Mouse (Mus musculus) embryo, embryonic 11 days (tissue): Measurements from ENCODE around the gene Lbhd2.

Experiments used
- DNase-seq: peaks from one replicate; pipeline ENCODE4 v3.0.0-alpha.2; 2015

The Lbhd2 gene

DNA sequence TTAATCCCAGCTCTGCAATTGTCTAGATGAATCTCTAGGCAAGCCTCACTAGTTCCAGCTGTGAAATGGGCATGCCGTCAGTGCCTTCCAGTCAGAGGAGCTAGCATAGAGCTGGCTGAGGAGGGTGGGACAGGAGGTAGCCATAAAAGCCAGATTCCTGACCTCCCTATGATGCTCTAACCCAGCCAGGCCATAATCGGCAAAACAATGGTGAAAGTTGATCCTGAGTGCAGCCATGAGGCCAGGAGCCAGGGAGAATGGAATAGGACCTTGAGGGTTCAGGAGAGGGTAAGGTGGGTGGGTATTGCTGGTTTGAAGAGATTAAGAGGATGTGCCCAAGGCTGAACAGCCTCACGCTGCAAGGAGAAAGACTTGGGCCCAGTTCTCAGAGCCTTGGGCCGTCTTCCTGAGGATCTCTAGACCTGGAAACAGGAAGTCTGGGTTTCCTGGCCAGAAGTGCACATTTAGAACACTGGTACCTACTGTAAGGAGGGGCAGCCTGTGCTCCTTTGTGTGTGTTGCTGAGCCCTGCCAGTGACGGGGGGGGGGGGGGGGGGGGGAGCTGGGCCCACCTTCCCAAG, 26.2 kb downstream of the Lbhd2 start:
- DNase-seq = no peak

DNA sequence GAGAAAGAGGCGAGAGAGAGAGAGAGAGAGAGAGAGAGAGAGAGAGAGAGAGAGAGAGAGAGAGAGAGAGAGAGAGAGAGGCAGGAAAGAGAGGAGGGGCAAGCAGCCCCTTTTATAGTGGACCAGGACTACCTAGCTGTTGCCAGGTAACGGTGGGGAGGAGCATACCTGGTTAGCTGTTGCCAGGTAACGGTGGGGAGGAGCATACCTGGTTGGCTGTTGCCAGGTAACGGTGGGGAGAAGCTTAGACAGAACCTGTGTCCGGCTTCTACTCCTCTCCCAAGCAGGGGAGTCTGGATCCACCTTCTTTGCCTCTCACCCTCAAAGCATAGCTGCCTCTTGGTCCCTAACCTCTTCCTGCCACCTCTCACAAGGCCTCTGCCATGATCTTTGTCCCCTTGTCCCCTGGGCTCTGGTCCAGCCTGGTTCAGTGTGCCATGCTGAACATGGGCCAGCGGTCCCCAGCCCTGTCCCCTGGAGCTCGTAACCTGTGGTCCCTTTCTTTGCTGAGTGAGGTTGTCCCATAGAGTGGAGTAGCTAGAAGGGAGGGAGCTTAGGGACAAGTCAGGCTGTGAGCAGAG, 27.6 kb downstream of the Lbhd2 start:
- no peak for DNase-seq

GRCm38 (mm10) chr12:111434745-111435327, 28.2 kb downstream of the Lbhd2 start:
- no peak for DNase-seq

GRCm38 (mm10) chr12:111436170-111436569, 29.6 kb downstream of the Lbhd2 start:
- DNase-seq = no peak

- no peak for DNase-seq
Observed at GRCm38 (mm10) chr12:111436640-111437039, 30.0 kb downstream of the Lbhd2 start.

- DNase-seq = no peak
Observed at GRCm38 (mm10) chr12:111437222-111437900, 30.8 kb downstream of the Lbhd2 start.

DNA sequence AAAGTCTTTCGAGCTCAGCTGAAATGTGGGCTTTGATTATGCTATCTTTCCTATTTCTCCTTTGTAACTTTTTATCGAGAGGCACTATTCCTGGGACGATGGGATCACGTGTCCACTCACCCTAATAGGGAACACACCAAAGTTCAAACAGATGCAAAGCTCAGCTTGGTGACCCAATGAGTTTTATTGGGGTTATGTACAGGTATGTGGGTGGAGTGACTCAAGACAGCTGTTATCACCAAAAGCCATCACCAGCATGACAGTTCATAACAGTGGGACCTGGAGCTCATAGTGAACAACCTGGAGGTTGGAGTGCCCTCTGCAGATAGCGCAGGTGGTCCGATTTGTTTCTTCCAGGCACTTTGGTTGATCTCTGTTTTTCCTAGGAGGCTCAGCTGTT, 32.2 kb downstream of the Lbhd2 start:
- DNase-seq = no peak

DNA sequence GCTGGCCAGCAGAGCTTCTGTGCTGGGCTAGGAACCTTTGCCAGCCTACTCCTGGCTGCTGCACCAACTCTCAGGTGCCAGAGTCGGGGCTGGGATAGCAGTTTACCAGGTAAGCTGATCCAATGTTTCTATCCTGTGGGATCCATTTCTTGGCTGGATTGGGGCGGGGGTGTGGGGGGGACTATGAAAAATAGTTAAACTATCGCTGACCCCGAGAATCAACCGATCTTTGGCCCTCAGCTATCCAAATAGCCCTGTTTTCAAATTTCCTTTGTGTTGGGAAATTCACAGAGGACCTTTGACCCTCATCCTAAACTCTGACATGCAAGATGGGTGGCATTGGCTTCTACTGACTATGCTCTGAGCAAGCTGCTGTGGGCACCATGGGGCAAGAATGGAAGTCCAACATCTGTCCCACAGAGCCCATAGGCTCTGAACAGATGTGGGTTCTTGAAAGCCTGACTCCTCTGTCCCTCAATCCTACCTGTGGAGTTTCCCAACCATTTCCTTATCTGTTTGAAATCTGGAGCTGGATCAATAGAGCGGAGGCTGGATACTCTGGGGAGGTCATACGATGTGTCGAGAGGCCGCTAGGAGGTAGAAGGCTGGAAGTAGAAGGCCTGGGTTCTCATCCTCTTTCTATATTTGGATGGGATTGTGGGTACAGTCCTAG, 34.2 kb downstream of the Lbhd2 start:
- no peak for DNase-seq

DNA sequence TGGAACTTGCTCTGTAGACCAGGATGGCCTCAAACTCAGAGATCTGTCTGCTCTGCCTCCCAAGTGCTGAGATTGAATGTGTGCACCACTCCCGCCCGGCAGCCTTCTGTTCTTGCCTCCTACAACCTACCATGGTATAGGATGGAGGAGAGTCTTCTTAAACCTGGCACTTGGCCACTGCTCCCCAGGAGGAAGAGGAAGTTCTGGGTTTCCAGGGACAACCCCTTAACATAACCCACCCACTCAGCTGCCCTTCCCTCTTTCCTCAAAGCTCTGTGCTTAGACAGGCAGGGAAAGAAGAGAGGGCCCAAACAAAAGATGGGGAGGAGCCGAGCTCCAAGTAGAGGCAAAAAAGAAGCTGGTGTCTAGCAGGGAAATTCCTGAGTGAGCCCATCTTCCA, 34.9 kb downstream of the Lbhd2 start:
- no peak for DNase-seq

DNA sequence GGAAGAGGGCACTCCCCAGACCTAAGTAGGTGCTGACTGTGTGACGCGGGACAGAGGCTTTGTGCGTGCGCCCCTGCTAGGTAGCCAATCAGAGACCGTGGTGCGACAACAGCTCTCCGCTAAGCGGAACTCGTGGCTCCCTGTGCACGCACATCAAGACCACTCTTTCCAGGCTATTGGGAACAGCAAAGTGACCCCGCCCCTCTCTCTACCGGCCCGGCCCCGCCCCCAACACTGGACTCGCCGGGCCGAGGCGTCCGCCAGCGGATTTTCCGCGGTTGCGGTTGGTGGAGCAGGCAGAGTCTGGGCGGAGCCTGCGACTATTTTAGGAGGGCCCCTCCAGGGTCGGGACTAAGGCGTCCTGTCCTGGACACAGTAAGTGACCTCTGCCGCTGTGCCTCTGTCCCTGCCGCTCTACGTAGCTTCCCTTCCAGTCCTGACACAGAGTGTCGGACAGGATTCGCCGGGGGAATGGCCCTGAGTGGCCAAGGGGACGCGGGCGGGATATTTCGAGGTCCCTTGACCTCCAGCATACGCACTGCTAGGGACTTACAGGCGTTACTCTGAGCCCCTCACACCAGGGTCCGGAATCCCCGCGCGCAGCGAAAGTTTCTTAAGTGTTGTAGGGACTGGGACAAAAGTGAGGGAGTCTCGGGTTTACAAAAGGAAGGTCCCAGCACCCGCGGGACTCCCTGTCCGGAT, 35.9 kb downstream of the Lbhd2 start, which contains the start of gene Tnfaip2:
Tnfaip2 (plus strand) TSS at position 161 of the 702 bp plus-strand sequence.
- DNase-seq = peak; percentile 91

DNA sequence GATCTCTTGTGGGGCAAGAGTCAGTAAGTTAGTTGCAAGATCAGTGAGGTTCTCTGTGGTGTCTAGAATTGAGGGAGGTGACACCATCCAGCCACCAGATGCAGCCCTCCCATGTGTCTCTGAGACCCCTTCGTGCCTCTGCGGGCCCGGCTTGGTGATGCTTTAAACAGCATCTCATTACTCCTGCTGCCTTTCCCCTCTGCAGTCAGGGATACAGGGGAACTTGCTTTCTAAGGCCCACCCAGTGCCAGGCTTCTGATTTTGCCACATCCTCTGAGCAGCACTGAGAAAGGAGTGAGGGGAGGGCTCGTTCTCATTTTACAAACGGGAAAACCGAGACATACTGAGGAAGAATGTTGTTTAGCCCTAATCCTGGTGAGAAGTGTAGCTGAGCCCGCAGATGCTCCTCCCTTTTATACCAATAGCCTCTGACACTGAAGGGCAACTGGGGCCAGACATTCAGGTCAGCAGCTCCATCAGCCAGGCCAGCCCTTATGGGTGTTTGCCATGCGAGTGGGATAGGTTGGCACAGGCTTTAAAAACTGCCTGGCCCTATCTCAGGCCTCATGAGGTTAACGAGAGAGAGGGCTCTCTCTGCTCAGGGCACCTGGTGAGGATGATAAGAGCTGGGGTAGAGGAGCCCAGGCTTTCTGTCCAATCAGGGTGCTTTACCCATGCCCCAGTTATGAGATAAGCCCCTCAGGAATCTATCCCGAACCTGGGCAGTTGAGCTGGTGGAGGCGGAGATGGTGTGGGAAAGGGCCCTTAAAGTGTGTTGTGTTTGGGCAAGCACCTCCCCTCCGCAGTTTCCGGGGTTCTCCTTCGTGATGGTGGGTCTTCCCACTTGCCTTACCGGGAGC, 36.6 kb downstream of the Lbhd2 start:
- DNase-seq = no peak

DNA sequence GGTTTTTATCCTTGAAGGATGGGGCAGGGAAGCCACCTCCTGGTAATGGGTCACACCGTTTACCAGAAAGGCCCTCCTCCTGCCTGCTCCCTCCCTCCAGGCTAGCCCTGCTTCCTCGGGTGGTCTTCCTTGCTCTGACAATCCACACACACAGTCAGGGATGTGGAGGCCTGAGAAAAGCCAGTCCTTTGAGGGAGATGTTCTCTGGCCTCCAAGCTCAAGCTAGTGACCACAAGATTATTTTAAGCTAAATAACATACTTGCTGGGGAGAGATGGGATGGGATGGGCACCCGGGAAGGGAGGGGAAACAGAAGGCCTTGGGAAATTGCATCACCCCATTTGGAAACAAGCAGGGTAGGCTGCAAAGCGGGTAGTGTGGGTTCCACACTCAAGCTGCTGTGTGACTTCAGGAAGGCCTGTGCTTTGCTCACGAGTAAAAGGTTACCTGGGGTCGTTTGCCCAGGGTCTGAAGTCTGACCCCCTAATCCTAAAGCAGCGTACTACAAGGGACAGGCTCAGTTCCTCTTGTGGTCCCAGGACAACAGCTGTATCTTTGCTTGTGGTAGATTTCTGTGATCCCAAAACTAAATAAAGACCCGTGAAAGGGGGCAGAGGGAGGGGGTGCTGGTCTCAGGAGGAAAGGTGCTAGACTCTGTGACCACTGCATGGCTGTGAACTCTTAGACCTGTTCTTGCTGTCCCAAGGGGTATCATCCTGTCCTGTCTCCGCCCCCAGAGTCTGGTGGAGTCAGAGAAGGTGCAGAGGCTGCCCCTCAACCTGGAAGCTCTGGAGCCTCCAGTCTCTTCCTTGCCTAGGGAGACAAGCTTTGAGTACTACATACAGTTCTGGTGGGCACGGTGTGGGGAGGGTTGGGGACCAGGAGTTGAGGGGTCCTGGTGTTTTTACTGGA, 37.6 kb downstream of the Lbhd2 start:
- no peak for DNase-seq

DNA sequence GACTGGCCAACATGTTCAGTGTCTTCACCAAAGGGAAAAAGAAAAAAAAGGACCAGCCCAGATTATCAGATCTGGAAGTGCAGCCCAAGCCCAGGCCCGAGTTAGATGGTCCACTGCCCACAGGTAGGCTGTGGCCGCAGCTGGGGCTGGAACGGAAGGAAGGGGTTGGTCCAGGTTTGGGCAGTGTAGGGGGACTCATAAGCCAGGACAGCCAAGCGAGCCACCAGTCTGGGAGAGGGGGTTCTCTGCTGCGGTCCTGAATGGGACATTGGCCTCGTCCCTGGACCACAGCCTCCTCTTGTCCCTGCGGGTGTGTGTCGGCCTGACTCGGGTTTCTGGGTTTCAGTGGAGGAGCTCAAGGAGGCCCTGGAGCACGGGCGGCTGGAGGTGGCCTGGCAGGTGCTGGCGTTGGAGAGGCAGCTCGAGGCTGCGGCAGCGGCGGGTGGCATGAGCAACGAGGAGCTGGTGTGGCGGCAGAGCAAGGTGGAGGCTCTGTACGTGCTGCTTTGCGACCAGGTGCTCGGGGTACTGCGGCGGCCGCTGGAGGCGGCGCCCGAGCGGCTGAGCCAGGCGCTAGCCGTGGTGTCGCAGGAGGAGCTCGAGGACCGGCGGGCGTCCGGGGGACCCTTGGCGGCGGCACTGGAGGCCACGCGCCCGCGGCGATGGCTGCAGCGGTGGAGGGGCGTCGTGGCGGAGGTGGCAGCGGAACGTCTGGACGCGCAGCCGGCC, 38.7 kb downstream of the Lbhd2 start:
- no peak for DNase-seq

GRCm38 (mm10) chr12:111445890-111446613, 39.4 kb downstream of the Lbhd2 start:
- no peak for DNase-seq

DNA sequence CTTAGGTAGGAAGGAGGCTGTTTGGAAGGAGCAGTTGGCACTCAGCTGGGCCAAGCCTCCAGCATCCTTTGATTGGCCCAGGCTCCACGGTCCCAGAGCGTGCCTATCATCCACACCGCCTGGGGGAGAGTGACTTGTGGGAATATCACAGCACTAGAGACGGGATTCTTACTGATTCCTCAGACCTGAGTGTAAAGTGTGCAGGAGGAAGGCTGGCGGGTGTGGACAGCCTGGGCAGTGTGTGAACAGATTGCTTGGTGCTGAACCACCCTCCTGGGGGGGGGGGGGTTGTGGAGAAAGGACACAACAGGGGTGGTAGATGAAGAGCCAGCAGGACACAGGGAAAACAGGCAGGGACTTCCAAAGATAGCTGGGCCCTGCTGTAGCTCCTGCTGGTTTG, 40.1 kb downstream of the Lbhd2 start:
- DNase-seq = no peak

GRCm38 (mm10) chr12:111447350-111447749, 40.7 kb downstream of the Lbhd2 start:
- DNase-seq = no peak

- no peak for DNase-seq
Observed at GRCm38 (mm10) chr12:111447898-111448760, 41.5 kb downstream of the Lbhd2 start.
